Mouse (Mus musculus): ENCODE results near the gene Stat2.

- TF ChIP-seq POLR2A (IDR thresholded peaks at IDR 0.05; ENCODE audit: low read depth, low read length) (no peak), CTCF (IDR thresholded peaks at IDR 0.05; ENCODE audit: borderline replicate concordance, insufficient read depth, low read length) (no peak)
Observed at GRCm38 (mm10) chr10:128271883-128272282, 1.5 kb downstream of the Stat2 start.

All from embryonic fibroblast, embryonic 13.5 days (primary cell).